Mouse (Mus musculus): ENCODE measurements at regions not wholly inside any gene's neighbourhood (a gene's known extent, or its start where the extent isn't known, plus 50 kb on each side); places are given as distances from the start of the nearest gene placed in this dataset.

GRCm38 (mm10) chr4:67187725-67188510, 360.5 kb downstream of the Tlr4 start:
- H3K9ac ChIP-seq (ENCODE audit: insufficient read depth, low read depth): no peak overlapping the region
- no peaks in the 10 kb centered on the region for H3K27me3 ChIP-seq (replicated peaks)
- no peaks in the 10 kb centered on the region for H3K79me2 ChIP-seq (replicated peaks; ENCODE audit: control insufficient read depth, extremely low read depth, insufficient read depth, poor library complexity, severe bottlenecking)
- peaks cover 16% of the 10 kb centered on the region for H3K9me3 ChIP-seq (replicated peaks; ENCODE audit: low read length)
- no peak overlapping the region for H3K27ac ChIP-seq (ENCODE audit: insufficient read depth, low read depth)
- in situ Hi-C loops (cut with MboI; ENCODE audit: low pct_ligation_motif_present, low pct_unique_long_range_greater_than_20kb, low sequenced_read_pairs): no loop called here
- H3K4me3 ChIP-seq (replicated peaks in 1 of 3; ENCODE audit: low read depth in 2 of 3, low read length in 2 of 3, poor library complexity in 1 of 3): no peak overlapping the region
- no peaks in the 10 kb centered on the region for H3K4me1 ChIP-seq (ENCODE audit: control insufficient read depth in 1 of 2, insufficient read depth in 2 of 2)
- no peak overlapping the region for H3K4me2 ChIP-seq (ENCODE audit: insufficient read depth, low read depth, poor library complexity, severe bottlenecking)
- dilution Hi-C loops (cut with MboI; ENCODE audit: extremely low pct_ligation_motif_present, extremely low pct_unique_long_range_greater_than_20kb, low sequenced_read_pairs): no loop called here
- H3K36me3 ChIP-seq (replicated peaks in 1 of 2; ENCODE audit: control insufficient read depth in 1 of 2, insufficient read depth in 1 of 2, low read length in 1 of 2): no peaks in the 10 kb centered on the region
- TF ChIP-seq ZNF384 (IDR thresholded peaks at IDR 0.05; ENCODE audit: low read depth, low read length) (no peak), RAD21 (IDR thresholded peaks at IDR 0.05; ENCODE audit: low read depth, low read length) (no peak), UBTF (IDR thresholded peaks at IDR 0.05; ENCODE audit: low read depth, low read length) (no peak), ZC3H11A (IDR thresholded peaks at IDR 0.05; ENCODE audit: low read depth, low read length) (no peak), CHD2 (IDR thresholded peaks at IDR 0.05; ENCODE audit: low read length) (no peak)
- DNase-seq (ENCODE audit: extremely low read depth): no peak

- Histone ChIP-seq H3K36me3 (replicated peaks in 1 of 2; ENCODE audit: control insufficient read depth in 1 of 2, insufficient read depth in 1 of 2, low read length in 1 of 2) (no peaks in the 10 kb centered on the region), H3K9me3 (replicated peaks; ENCODE audit: low read length) (peaks cover 12% of the 10 kb centered on the region), H3K4me2 (ENCODE audit: insufficient read depth, low read depth, poor library complexity, severe bottlenecking) (no peak overlapping the region), H3K27me3 (replicated peaks) (no peaks in the 10 kb centered on the region), H3K79me2 (replicated peaks; ENCODE audit: control insufficient read depth, extremely low read depth, insufficient read depth, poor library complexity, severe bottlenecking) (no peaks in the 10 kb centered on the region), H3K9ac (ENCODE audit: insufficient read depth, low read depth) (no peak overlapping the region), H3K4me3 (replicated peaks in 1 of 3; ENCODE audit: low read depth in 2 of 3, low read length in 2 of 3, poor library complexity in 1 of 3) (no peak overlapping the region), H3K27ac (ENCODE audit: insufficient read depth, low read depth) (no peak overlapping the region), H3K4me1 (ENCODE audit: control insufficient read depth in 1 of 2, insufficient read depth in 2 of 2) (no peaks in the 10 kb centered on the region)
- no peak for TF ChIP-seq USF2 (conservative IDR thresholded peaks at IDR 0.05; ENCODE audit: low read depth, low read length)
- no peak for TF ChIP-seq BHLHE40 (IDR thresholded peaks at IDR 0.05; ENCODE audit: low read depth, low read length)
- no peak for DNase-seq (ENCODE audit: extremely low read depth)
- dilution Hi-C loops (cut with MboI; ENCODE audit: extremely low pct_ligation_motif_present, extremely low pct_unique_long_range_greater_than_20kb, low sequenced_read_pairs) (no loop called here), in situ Hi-C loops (cut with MboI; ENCODE audit: low pct_ligation_motif_present, low pct_unique_long_range_greater_than_20kb, low sequenced_read_pairs) (no loop called here)
These were observed 363.2 kb downstream of the Tlr4 start for GRCm38 (mm10) chr4:67190536-67190935.

- TF ChIP-seq TCF12 (IDR thresholded peaks at IDR 0.05; ENCODE audit: low read depth, low read length) (no peak), MAX (IDR thresholded peaks at IDR 0.05; ENCODE audit: low read length) (no peak), SMC3 (IDR thresholded peaks at IDR 0.05; ENCODE audit: low read depth, low read length) (no peak), MAFK (IDR thresholded peaks at IDR 0.05; ENCODE audit: insufficient replicate concordance, low read length) (peak; percentile 59)
- in situ Hi-C loops (cut with MboI; ENCODE audit: low pct_ligation_motif_present, low pct_unique_long_range_greater_than_20kb, low sequenced_read_pairs): no loop called here
- H3K79me2 ChIP-seq (replicated peaks; ENCODE audit: control insufficient read depth, extremely low read depth, insufficient read depth, poor library complexity, severe bottlenecking): no peaks in the 10 kb centered on the region
- no peak overlapping the region for H3K4me2 ChIP-seq (ENCODE audit: insufficient read depth, low read depth, poor library complexity, severe bottlenecking)
- DNase-seq (ENCODE audit: extremely low read depth): no peak
- no peaks in the 10 kb centered on the region for H3K27me3 ChIP-seq (replicated peaks)
- H3K9me3 ChIP-seq (replicated peaks; ENCODE audit: low read length): peaks cover 8% of the 10 kb centered on the region
- H3K9ac ChIP-seq (ENCODE audit: insufficient read depth, low read depth): no peak overlapping the region
- no peak overlapping the region for H3K4me3 ChIP-seq (replicated peaks in 1 of 3; ENCODE audit: low read depth in 2 of 3, low read length in 2 of 3, poor library complexity in 1 of 3)
- H3K4me1 ChIP-seq (ENCODE audit: control insufficient read depth in 1 of 2, insufficient read depth in 2 of 2): no peaks in the 10 kb centered on the region
- no peaks in the 10 kb centered on the region for H3K36me3 ChIP-seq (replicated peaks in 1 of 2; ENCODE audit: control insufficient read depth in 1 of 2, insufficient read depth in 1 of 2, low read length in 1 of 2)
- dilution Hi-C loops (cut with MboI; ENCODE audit: extremely low pct_ligation_motif_present, extremely low pct_unique_long_range_greater_than_20kb, low sequenced_read_pairs): no loop called here
- H3K27ac ChIP-seq (ENCODE audit: insufficient read depth, low read depth): no peak overlapping the region
These were observed 367.0 kb downstream of the Tlr4 start for GRCm38 (mm10) chr4:67194425-67194824.

Measured in CH12.LX (cell line).